Mouse (Mus musculus): ENCODE data around the gene Ldlrad3.

Ldlrad3 gene

DNA sequence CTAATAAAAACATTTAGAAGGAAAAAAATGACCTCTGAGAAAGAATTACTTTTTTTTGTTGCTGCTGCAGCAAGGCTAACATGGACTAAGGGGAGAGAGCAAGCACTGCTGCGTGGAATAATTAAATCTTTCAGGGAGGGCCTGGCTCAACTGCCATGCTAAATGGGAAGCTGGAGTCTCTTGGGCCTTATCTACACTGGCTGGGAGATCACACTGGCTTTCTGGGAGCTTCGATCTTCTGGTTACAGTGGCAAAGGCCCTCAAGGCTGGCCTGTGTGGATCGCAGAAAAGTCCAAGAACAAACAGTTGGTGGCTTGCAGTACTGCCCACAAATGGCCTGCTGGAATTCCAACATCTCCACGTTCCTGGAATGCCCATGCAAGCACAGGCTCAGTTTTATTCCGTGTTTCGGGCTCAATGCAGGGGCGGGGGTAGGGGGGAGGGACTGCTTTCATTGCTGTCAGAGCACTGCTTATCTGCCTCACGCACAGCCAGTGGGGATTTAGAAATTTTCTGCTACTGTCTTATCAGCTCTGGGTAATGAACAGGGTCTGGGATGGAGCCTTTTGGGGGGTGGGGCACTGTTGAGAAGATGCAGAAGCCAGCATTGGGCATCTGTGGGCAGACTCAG is 180.7 kb downstream of the Ldlrad3 start:
- in situ Hi-C loops (cut with MboI; ENCODE audit: low sequenced_read_pairs): no loop called here

DNA sequence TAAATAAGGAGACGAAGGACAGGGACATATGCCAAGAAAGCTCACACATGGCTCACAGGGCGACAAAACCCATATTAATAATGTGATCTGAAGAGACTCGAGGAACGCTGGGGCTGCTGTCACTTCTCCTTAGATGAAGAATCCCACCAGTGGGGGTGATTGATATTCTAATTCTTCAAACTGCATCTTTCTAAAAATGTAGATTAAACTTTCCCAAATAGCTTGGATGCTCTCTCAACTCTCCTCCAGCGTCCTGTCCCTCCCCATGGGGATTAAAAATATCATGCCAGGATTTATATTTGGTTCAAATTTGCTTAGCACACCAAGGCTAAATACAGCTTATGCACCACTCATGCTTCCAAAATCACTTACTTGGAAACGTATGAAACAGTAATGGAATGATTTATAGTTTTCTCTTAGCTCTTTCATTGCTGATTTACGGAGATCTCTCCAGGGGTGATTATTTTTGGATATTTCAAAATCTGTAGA is 182.4 kb downstream of the Ldlrad3 start:
- in situ Hi-C loops (cut with MboI; ENCODE audit: low sequenced_read_pairs): no loop called here

DNA sequence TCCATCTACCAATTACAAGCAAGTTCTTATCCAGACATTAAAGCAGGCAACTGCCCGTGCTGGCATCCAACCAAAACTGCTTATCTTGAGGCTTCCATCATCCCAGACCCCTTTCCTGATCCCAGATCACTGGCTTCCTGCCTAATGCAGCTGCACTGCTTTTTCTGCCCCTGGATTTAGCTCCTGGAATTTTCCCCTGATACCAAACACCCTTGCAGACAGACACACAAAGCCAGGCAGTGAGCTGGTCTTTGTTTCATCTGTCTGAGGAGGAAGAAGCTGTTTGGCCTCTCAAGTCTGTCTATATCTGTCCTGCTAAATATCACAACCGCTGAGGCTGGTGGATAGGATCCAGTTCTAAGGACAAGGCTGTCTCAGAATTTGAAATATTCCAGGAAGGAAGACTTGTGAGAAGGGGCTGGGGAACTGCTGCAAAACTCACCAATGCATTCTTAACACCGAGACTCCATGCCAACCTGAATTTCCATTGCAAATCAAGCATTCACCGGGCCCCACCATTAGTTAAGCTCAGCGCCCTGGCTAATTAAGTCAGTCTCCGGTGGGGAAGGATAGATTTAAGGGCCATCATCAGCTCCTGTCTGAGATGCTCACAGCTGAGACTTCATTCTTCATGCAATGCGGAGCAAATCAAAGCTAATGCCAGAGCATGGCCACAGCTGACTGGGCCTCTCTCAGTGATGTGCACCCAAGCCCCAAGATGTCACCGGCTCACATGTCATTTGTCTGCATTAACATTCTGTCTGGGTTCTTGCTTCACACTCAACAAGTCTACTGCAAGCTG is 183.0 kb downstream of the Ldlrad3 start:
- in situ Hi-C loops (cut with MboI; ENCODE audit: low sequenced_read_pairs): no loop called here

DNA sequence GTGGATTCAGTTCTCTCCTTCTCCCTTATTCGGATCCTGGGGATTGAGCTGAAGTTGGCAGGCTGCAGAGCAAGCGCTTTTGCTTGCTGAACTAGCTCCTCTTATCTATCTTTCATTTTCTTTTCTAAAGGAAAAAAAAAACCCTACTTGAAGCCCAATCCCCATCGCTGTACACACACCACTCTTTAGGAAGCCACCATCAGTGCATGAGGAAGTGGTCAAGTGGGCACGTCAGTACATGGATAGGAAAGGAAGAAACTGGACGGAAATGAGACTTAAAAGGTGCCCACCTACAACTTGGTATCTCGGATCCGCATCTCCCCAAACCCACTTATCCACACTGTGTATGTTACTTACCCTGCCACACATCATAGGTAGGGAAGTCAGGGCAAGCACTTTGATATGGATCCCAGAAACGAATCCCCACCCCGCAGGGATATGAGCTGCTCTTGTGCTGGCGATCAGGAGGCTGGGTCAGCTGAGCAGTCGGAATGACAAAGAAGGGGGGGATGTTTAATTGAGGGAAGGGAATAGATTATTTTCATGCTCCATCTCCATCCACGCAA is 183.7 kb downstream of the Ldlrad3 start:
- in situ Hi-C loops (cut with MboI; ENCODE audit: low sequenced_read_pairs): no loop called here

DNA sequence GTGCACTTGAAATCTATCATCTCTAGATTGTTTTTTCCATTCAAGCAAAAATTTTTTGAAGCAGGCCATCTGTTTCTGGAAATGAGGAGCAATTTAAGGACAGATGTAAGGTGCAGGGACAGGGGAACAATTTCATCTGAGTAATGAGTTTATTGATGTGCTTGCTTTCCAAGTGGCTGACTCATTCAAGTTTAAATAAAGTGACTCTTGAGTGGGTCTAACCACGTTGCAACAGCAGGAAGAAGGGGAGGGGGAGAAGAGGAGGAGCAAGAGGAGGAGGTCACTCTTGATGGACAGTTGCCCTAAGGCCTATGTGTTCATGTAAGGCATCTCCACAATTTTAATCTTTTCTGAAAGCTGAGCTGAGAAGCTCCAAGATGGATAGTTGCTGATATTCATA is 184.5 kb downstream of the Ldlrad3 start:
- in situ Hi-C loops (cut with MboI; ENCODE audit: low sequenced_read_pairs): no loop called here

- in situ Hi-C loops (cut with MboI; ENCODE audit: low sequenced_read_pairs): no loop called here
Observed at GRCm38 (mm10) chr2:101998911-101999572, 187.1 kb downstream of the Ldlrad3 start.

GRCm38 (mm10) chr2:101997013-101997412 is 189.2 kb downstream of the Ldlrad3 start:
- in situ Hi-C loops (cut with MboI; ENCODE audit: low sequenced_read_pairs): no loop called here

- in situ Hi-C loops (cut with MboI; ENCODE audit: low sequenced_read_pairs): no loop called here
Observed at GRCm38 (mm10) chr2:101992574-101993310, 193.4 kb downstream of the Ldlrad3 start.

DNA sequence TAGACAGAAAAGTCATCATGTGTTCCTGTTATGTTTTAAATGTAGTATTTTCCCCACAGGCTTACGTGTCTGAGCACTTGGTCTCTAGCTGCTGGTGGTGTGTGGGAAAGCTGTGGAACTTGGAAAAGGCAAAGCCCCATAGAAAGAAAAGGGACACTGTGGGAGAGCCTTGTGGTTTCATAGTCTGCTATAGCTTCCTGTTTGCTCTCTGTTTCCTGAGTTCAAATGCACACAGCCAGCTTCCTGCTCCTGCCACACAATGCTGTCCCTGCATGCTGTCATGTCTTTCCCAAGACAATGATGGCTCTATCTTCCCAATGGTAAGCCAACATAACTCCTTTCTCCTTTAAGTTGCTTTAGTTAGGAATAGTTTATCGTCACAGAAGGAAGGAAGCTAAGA is 194.5 kb downstream of the Ldlrad3 start:
- in situ Hi-C loops (cut with MboI; ENCODE audit: low sequenced_read_pairs): no loop called here

- in situ Hi-C loops (cut with MboI; ENCODE audit: low sequenced_read_pairs): no loop called here
Observed at GRCm38 (mm10) chr2:101986344-101987087, 199.7 kb downstream of the Ldlrad3 start.

DNA sequence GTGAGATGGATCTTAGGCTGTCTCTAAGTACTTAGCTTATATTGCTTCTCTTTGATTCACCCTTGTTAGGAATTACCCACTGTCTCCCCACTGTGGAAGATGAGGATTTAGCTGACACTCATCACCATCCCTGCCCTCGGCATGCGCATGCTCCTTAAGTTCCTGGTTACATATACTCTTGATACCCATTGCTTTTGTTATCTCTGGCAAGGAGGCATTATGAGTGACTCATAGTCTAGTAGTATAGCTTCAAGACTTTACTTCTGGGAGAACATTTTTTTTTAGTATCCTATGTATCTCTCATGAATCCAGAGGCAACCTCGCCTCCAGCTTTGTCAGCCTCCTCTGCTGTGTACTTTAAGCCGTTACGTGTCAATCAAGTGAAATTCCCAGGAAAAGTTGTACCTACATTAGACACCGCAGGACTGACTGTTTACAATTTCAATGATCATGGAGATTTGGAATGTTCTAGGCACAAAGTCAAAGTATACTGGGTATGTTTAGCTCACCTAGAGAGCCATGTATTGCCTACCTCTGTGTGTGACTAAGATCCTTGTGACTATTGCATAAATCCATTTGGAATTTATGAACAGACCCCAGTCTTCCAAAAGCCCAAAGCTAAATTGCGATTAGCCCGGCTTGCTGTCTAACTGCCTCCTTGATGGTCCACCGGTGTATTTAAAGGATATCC is 202.2 kb downstream of the Ldlrad3 start:
- in situ Hi-C loops (cut with MboI; ENCODE audit: low sequenced_read_pairs): no loop called here

GRCm38 (mm10) chr2:101983082-101983852 is 202.9 kb downstream of the Ldlrad3 start:
- in situ Hi-C loops (cut with MboI; ENCODE audit: low sequenced_read_pairs): no loop called here

- in situ Hi-C loops (cut with MboI; ENCODE audit: low sequenced_read_pairs): no loop called here
Observed at GRCm38 (mm10) chr2:101981964-101982498, 204.2 kb downstream of the Ldlrad3 start.

- in situ Hi-C loops (cut with MboI; ENCODE audit: low sequenced_read_pairs): no loop called here
Observed at GRCm38 (mm10) chr2:101981211-101981610, 205.0 kb downstream of the Ldlrad3 start.

DNA sequence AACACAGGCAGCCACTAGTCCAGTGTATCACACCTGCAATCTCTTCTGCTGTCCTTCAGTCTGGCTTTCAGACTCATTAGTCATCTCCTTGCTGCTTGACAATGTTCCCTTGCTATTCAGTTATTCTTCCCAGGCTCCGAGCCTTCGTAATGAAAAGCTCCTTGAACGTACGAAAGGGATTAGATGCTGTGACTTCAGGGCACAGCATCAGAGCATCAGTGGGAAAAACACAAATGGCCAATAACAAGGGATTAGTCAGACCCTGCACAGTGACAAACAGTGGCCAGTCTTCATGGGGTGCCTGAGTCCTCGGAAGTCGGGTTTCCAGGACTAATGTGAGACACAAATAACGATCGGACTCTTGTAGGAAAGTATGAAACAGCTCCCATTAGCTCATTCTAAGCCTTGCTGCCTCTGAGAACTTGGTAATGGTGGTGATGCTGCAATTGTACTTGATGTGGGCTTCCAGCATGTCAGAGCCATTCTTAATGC is 205.7 kb downstream of the Ldlrad3 start:
- in situ Hi-C loops (cut with MboI; ENCODE audit: low sequenced_read_pairs): no loop called here

- in situ Hi-C loops (cut with MboI; ENCODE audit: low sequenced_read_pairs): no loop called here
Observed at GRCm38 (mm10) chr2:101978534-101979525, 207.4 kb downstream of the Ldlrad3 start.

Measured in CH12F3 (cell line).